Mouse (Mus musculus) kidney, embryonic 16.5 days (tissue): Measurements from ENCODE around the gene Crim1. TPM values are rescaled to one million over a fixed set of nuclear protein-coding genes. Genes with fewer than 3 reads are reported as not detected.

Source experiments
- ATAC-seq: fragments of 200-750 bp; cut with Nextera tagmentation; 2 replicates; pipeline ENCODE4 v1.8.0; 2017; ENCODE audit warnings: moderate TSS enrichment; ENCODE audit not compliant: low FRiP score, low TSS enrichment
- H3K27ac ChIP-seq: fragments of 300-500 bp; sonication (generic); 2 replicates; pipeline ENCODE4 v1.5.1; 2014; ENCODE audit warnings: low read length
- H3K27me3 ChIP-seq: fragments of 300-500 bp; sonication (generic); 2 replicates; pipeline ENCODE4 v1.6.1; 2014; ENCODE audit warnings: low read length, control low read depth, mixed read lengths; ENCODE audit not compliant: insufficient read depth
- H3K36me3 ChIP-seq: fragments of 300-500 bp; sonication (generic); 2 replicates; pipeline ENCODE4 v1.6.1; 2014; ENCODE audit warnings: low read length, control low read depth, mixed read lengths; ENCODE audit not compliant: insufficient read depth
- H3K4me1 ChIP-seq: fragments of 300-500 bp; sonication (generic); 2 replicates; pipeline ENCODE4 v1.6.1; 2014; ENCODE audit warnings: low read length, control low read depth, mixed read lengths; ENCODE audit not compliant: insufficient read depth
- H3K4me2 ChIP-seq: fragments of 300-500 bp; sonication (generic); replicated peaks from 2 replicates; pipeline ENCODE4 v1.6.1; 2014; ENCODE audit warnings: low read depth, low read length
- H3K4me3 ChIP-seq: fragments of 300-500 bp; sonication (generic); 2 replicates; pipeline ENCODE4 v1.5.1; 2014; ENCODE audit warnings: mild to moderate bottlenecking, low read length
- H3K9ac ChIP-seq: fragments of 300-500 bp; sonication (generic); replicated peaks from 2 replicates; pipeline ENCODE4 v1.6.1; 2014; ENCODE audit warnings: low read length
- H3K9me3 ChIP-seq: fragments of 300-500 bp; sonication (generic); 2 replicates; pipeline ENCODE4 v1.6.1; 2016; ENCODE audit warnings: low read length, control low read depth
- WGBS: fragments of 180-500 bp; shearing (Covaris S2); extraction: QIAGEN DNeasy Blood & Tissue Kit; methylation state at CpG from one replicate; pipeline ENCODE4 v1.1.7; 2014; 5-methylcytosine and 5-hydroxymethylcytosine counted together
- polyA plus RNA-seq: library from polyadenylated mRNA; unstranded; fragments of >200 nt; fragmentation: Nextera tagmentation; extraction: Ambion mirVana; gene quantifications from 2 replicates; pipeline ENCODE4 v1.2.1, GENCODE M21; 2015

The Crim1 gene
- polyA plus RNA-seq, 1 experiment from 2014 or later = 5.4 TPM

DNA sequence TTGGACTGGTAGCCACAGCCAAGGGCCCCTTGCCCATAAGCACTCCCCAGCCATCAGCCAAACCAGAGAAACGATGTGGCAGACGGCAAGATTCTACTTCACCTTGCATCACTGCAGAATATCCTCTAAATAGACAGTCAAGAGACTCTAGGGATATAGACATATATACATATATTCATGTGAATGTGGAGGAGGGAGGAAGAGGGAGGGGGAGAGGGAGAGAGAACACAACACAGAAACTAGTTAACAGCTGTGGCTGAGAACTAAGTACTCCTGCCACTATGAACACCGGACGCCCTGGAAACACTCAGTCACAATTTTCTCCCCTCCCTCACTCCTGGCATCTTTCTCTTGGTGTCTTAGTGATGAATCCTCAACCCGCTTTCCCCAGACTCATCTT lies 189.5 kb downstream of the Crim1 start:
- no peak overlapping the region for H3K4me2 ChIP-seq
- no peaks in the 10 kb centered on the region for H3K36me3 ChIP-seq
- H3K27me3 ChIP-seq = no peaks in the 10 kb centered on the region
- no peak for ATAC-seq
- 94% methylated on average over 5 of the region's 5 CpGs for WGBS
- H3K9ac ChIP-seq = no peak overlapping the region
- no peak overlapping the region for H3K4me3 ChIP-seq
- no peak overlapping the region for H3K27ac ChIP-seq
- peaks cover 12% of the 10 kb centered on the region; the same call in 1 of the 2 replicates for H3K4me1 ChIP-seq
- no peaks in the 10 kb centered on the region for H3K9me3 ChIP-seq

GRCm38 (mm10) chr17:78392401-78393087 lies 192.5 kb downstream of the Crim1 start:
- H3K36me3 ChIP-seq = peaks cover 8% of the 10 kb centered on the region; the same call in 1 of the 2 replicates
- no peak overlapping the region for H3K4me2 ChIP-seq
- no peak overlapping the region for H3K9ac ChIP-seq
- ATAC-seq = no peak
- no peaks in the 10 kb centered on the region for H3K27me3 ChIP-seq
- 58% methylated on average over 9 of the region's 9 CpGs for WGBS
- no peaks in the 10 kb centered on the region for H3K9me3 ChIP-seq
- H3K4me1 ChIP-seq = peaks cover 12% of the 10 kb centered on the region; the same call in 1 of the 2 replicates
- no peak overlapping the region for H3K4me3 ChIP-seq
- H3K27ac ChIP-seq = no peak overlapping the region; the same call in 1 of the 2 replicates

- H3K4me1 ChIP-seq = peaks cover 5% of the 10 kb centered on the region; the same call in 1 of the 2 replicates
- no peaks in the 10 kb centered on the region for H3K27me3 ChIP-seq
- no peak overlapping the region for H3K9ac ChIP-seq
- H3K4me2 ChIP-seq = no peak overlapping the region
- no peak overlapping the region for H3K4me3 ChIP-seq
- H3K27ac ChIP-seq = 0 out of 2 replicates have a peak overlapping the region, but pooled peaks have one; percentile 14
- 75% methylated on average over 12 of the region's 12 CpGs for WGBS
- ATAC-seq = peak; percentile 64
- H3K9me3 ChIP-seq = no peaks in the 10 kb centered on the region
- peaks cover 28% of the 10 kb centered on the region for H3K36me3 ChIP-seq
Observed at GRCm38 (mm10) chr17:78400130-78400840, 200.2 kb downstream of the Crim1 start.

GRCm38 (mm10) chr17:78401311-78401710 lies 201.3 kb downstream of the Crim1 start:
- H3K9me3 ChIP-seq = no peaks in the 10 kb centered on the region
- peak; percentile 67 for ATAC-seq
- 0 out of 2 replicates have a peak overlapping the region, but pooled peaks have one; percentile 0 for H3K27ac ChIP-seq
- H3K4me1 ChIP-seq = peaks cover 5% of the 10 kb centered on the region; the same call in 1 of the 2 replicates
- H3K4me3 ChIP-seq = no peak overlapping the region
- H3K4me2 ChIP-seq = no peak overlapping the region
- peaks cover 25% of the 10 kb centered on the region for H3K36me3 ChIP-seq
- WGBS = 70% methylated on average over 6 of the region's 6 CpGs
- no peak overlapping the region for H3K9ac ChIP-seq
- H3K27me3 ChIP-seq = no peaks in the 10 kb centered on the region

GRCm38 (mm10) chr17:78401713-78402112 lies 201.7 kb downstream of the Crim1 start:
- no peak overlapping the region for H3K4me2 ChIP-seq
- WGBS = 80% methylated on average over 4 of the region's 4 CpGs
- peak overlapping the region; percentile 0; the same call in 1 of the 2 replicates for H3K27ac ChIP-seq
- H3K9me3 ChIP-seq = no peaks in the 10 kb centered on the region
- H3K27me3 ChIP-seq = no peaks in the 10 kb centered on the region
- H3K9ac ChIP-seq = no peak overlapping the region
- peaks cover 5% of the 10 kb centered on the region; the same call in 1 of the 2 replicates for H3K4me1 ChIP-seq
- no peak for ATAC-seq
- H3K36me3 ChIP-seq = peaks cover 23% of the 10 kb centered on the region
- H3K4me3 ChIP-seq = no peak overlapping the region

DNA sequence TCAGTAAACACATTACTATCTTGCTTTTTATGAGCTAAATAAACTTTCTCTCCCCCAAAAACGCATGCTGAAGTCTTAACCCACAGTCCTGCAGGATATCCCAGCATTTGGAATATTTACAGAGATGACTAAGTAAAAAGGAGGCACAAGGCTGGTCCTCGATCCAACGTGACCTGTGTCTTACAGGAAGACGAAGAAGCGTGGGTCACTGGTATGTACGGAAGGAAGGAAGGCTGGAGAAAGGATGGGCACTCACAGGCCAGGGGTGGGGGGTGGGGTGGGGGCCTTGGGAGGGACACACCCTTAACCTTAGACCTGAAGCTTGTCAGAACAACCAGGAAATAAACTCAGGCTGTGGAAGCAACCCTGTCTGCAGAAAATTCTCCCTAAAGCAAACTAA lies 202.1 kb downstream of the Crim1 start:
- Histone ChIP-seq H3K4me3 (no peak overlapping the region), H3K9me3 (no peaks in the 10 kb centered on the region), H3K27me3 (no peaks in the 10 kb centered on the region), H3K9ac (no peak overlapping the region), H3K27ac (no peak overlapping the region), H3K36me3 (peaks cover 22% of the 10 kb centered on the region), H3K4me1 (peaks cover 5% of the 10 kb centered on the region; the same call in 1 of the 2 replicates), H3K4me2 (no peak overlapping the region)
- 73% methylated on average over 6 of the region's 6 CpGs for WGBS
- no peak for ATAC-seq

- Histone ChIP-seq H3K27ac (no peak overlapping the region), H3K9me3 (no peaks in the 10 kb centered on the region)
- 77% methylated on average over 4 of the region's 4 CpGs for WGBS
Observed at GRCm38 (mm10) chr17:78403229-78403628, 203.2 kb downstream of the Crim1 start.

DNA sequence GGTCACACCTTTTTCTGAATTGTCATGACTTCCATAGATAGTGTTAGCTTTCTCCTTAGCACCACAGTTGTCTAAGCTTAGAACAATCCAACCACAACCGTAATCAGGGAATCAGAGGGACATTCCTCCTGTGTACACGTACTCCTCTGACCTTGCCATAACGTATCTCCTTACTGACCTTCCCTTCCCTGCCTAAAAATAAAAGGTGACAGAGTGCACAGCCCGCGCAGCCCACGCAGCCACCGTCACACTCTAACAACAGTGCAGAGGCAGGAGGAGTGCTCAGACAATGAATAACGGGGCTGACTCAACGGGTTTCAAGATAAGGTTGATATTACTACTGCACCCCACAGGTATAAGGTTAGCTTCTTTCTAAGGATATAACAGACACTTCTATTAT lies 203.8 kb downstream of the Crim1 start:
- H3K27me3 ChIP-seq = no peaks in the 10 kb centered on the region
- no peaks in the 10 kb centered on the region for H3K9me3 ChIP-seq
- peaks cover 25% of the 10 kb centered on the region for H3K36me3 ChIP-seq
- no peak overlapping the region for H3K4me2 ChIP-seq
- 63% methylated on average over 9 of the region's 9 CpGs for WGBS
- peaks cover 8% of the 10 kb centered on the region; the same call in 1 of the 2 replicates for H3K4me1 ChIP-seq
- no peak overlapping the region for H3K9ac ChIP-seq
- no peak for ATAC-seq
- H3K27ac ChIP-seq = no peak overlapping the region
- H3K4me3 ChIP-seq = no peak overlapping the region

More at GRCm38 (mm10) chr17:78403229-78403628, 203.2 kb downstream of the Crim1 start:
- Histone ChIP-seq H3K4me2 (no peak overlapping the region), H3K27me3 (no peaks in the 10 kb centered on the region), H3K36me3 (peaks cover 20% of the 10 kb centered on the region), H3K4me3 (no peak overlapping the region), H3K9ac (no peak overlapping the region), H3K4me1 (peaks cover 8% of the 10 kb centered on the region; the same call in 1 of the 2 replicates)
- no peak for ATAC-seq

- peaks cover 8% of the 10 kb centered on the region; the same call in 1 of the 2 replicates for H3K4me1 ChIP-seq
- H3K9me3 ChIP-seq = no peaks in the 10 kb centered on the region
- H3K36me3 ChIP-seq = peaks cover 22% of the 10 kb centered on the region
- H3K4me2 ChIP-seq = no peak overlapping the region
- H3K27ac ChIP-seq = no peak overlapping the region
- no peak overlapping the region for H3K4me3 ChIP-seq
- H3K27me3 ChIP-seq = no peaks in the 10 kb centered on the region
- H3K9ac ChIP-seq = no peak overlapping the region
- WGBS = 90% methylated on average over 3 of the region's 3 CpGs
- ATAC-seq = no peak
Observed at GRCm38 (mm10) chr17:78405336-78405735, 205.3 kb downstream of the Crim1 start.
